Mouse (Mus musculus): ENCODE data around the gene Lsg1.

The Lsg1 gene

GRCm38 (mm10) chr16:30587494-30588327 is at the start of gene Lsg1:
TSS of gene Lsg1 (minus strand) at chr16:30587592.
- in situ Hi-C loops (cut with MboI): loop anchor here (25.0 kb wide), 1 partner anchor 775 kb away; no protein-coding TSS in a partner anchor

- in situ Hi-C loops (cut with MboI): no loop called here
Measured at GRCm38 (mm10) chr16:30633906-30634746, 46.7 kb upstream of the Lsg1 start.

GRCm38 (mm10) chr16:30629509-30629908 is 42.1 kb upstream of the Lsg1 start:
- in situ Hi-C loops (cut with MboI): no loop called here

- in situ Hi-C loops (cut with MboI): no loop called here
Measured at GRCm38 (mm10) chr16:30628401-30628800, 41.0 kb upstream of the Lsg1 start.

GRCm38 (mm10) chr16:30627586-30628337 is 40.4 kb upstream of the Lsg1 start:
- in situ Hi-C loops (cut with MboI): no loop called here

- in situ Hi-C loops (cut with MboI): no loop called here
Measured at GRCm38 (mm10) chr16:30624640-30625039, 37.2 kb upstream of the Lsg1 start.

- in situ Hi-C loops (cut with MboI): no loop called here
Measured at GRCm38 (mm10) chr16:30623645-30624044, 36.3 kb upstream of the Lsg1 start.

- in situ Hi-C loops (cut with MboI): no loop called here
Measured at GRCm38 (mm10) chr16:30616281-30616680, 28.9 kb upstream of the Lsg1 start.

- in situ Hi-C loops (cut with MboI): no loop called here
Measured at GRCm38 (mm10) chr16:30614705-30615317, 27.4 kb upstream of the Lsg1 start.

- in situ Hi-C loops (cut with MboI): no loop called here
Measured at GRCm38 (mm10) chr16:30614122-30614521, 26.7 kb upstream of the Lsg1 start.

GRCm38 (mm10) chr16:30613122-30613521 is 25.7 kb upstream of the Lsg1 start:
- in situ Hi-C loops (cut with MboI): no loop called here

GRCm38 (mm10) chr16:30611331-30611730 is 23.9 kb upstream of the Lsg1 start:
- in situ Hi-C loops (cut with MboI): no loop called here

GRCm38 (mm10) chr16:30607868-30608267 is 20.5 kb upstream of the Lsg1 start:
- in situ Hi-C loops (cut with MboI): no loop called here

- in situ Hi-C loops (cut with MboI): no loop called here
Measured at GRCm38 (mm10) chr16:30605528-30605927, 18.1 kb upstream of the Lsg1 start.

GRCm38 (mm10) chr16:30604807-30605137 is 17.4 kb upstream of the Lsg1 start:
- in situ Hi-C loops (cut with MboI): no loop called here

- in situ Hi-C loops (cut with MboI): no loop called here
Measured at GRCm38 (mm10) chr16:30604061-30604806, 16.8 kb upstream of the Lsg1 start.

GRCm38 (mm10) chr16:30603531-30603842 is 16.1 kb upstream of the Lsg1 start:
- in situ Hi-C loops (cut with MboI): no loop called here

GRCm38 (mm10) chr16:30602684-30603530 is 15.5 kb upstream of the Lsg1 start:
- in situ Hi-C loops (cut with MboI): no loop called here

- in situ Hi-C loops (cut with MboI): no loop called here
Measured at GRCm38 (mm10) chr16:30601946-30602345, 14.6 kb upstream of the Lsg1 start.

All from mature B cell (primary cell).